Mouse (Mus musculus): ENCODE data around the gene Ssr2.

Ssr2 gene

GRCm38 (mm10) chr3:88569093-88569492 is 6.6 kb upstream of the Ssr2 start:
- TF ChIP-seq GATA4 (IDR thresholded peaks at IDR 0.05; ENCODE audit: insufficient replicate concordance, low read length), result no peak

GRCm38 (mm10) chr3:88569694-88570093 is 6.0 kb upstream of the Ssr2 start:
- no peak for TF ChIP-seq GATA4 (IDR thresholded peaks at IDR 0.05; ENCODE audit: insufficient replicate concordance, low read length)

DNA sequence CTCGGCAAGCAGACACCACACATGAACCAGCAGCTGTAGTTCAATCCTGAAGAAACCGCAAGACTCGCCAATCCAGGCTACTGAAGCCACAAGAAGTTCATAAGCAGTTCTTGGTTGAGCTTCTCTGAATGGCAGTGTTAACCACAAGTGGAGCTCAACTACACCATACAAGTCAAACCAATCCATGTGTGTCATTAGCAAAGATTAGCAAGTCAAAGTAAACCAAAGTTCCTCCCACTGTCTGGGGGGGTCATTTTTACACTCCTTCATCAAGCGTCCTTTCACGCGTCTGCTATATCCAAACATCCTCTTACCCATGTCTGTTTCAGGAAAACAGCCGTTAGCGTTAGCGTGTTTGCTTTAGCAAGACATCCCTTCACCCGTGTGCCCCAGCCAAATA is 5.3 kb upstream of the Ssr2 start:
- no peak for TF ChIP-seq GATA4 (IDR thresholded peaks at IDR 0.05; ENCODE audit: insufficient replicate concordance, low read length)

GRCm38 (mm10) chr3:88571856-88572255 is 3.8 kb upstream of the Ssr2 start:
- no peak for TF ChIP-seq GATA4 (IDR thresholded peaks at IDR 0.05; ENCODE audit: insufficient replicate concordance, low read length)

GRCm38 (mm10) chr3:88572835-88573234 is 2.8 kb upstream of the Ssr2 start:
- no peak for TF ChIP-seq GATA4 (IDR thresholded peaks at IDR 0.05; ENCODE audit: insufficient replicate concordance, low read length)

DNA sequence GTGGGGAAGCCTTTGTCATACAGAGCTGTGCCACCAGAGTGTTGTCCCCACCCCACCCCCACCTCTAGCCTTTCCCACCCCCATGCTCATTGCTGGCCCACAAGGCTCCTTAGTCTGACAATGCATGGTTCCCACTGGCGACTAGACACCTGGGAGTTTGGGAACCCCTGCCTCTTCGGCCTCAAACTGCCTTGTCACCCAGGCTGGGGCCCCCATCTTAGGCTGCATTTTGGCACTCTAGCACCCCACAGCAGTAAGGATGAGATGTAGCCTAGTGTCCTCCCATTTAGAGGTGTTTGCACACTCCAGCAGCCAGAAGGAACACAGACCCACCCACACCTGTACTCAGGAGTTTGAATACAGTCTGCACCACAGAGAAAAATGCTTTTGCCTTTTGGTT is 1.9 kb upstream of the Ssr2 start:
- TF ChIP-seq GATA4 (IDR thresholded peaks at IDR 0.05; ENCODE audit: insufficient replicate concordance, low read length), result no peak

- TF ChIP-seq GATA4 (IDR thresholded peaks at IDR 0.05; ENCODE audit: insufficient replicate concordance, low read length), result no peak
Measured at GRCm38 (mm10) chr3:88578498-88579424, 3.1 kb downstream of the Ssr2 start.

GRCm38 (mm10) chr3:88579454-88580117 is 3.9 kb downstream of the Ssr2 start:
- peak; percentile 34; the same call in 1 of the 2 replicates for TF ChIP-seq GATA4 (IDR thresholded peaks at IDR 0.05; ENCODE audit: insufficient replicate concordance, low read length)

- TF ChIP-seq GATA4 (IDR thresholded peaks at IDR 0.05; ENCODE audit: insufficient replicate concordance, low read length), result no peak
Measured at GRCm38 (mm10) chr3:88585769-88586168, 10.1 kb downstream of the Ssr2 start.

DNA sequence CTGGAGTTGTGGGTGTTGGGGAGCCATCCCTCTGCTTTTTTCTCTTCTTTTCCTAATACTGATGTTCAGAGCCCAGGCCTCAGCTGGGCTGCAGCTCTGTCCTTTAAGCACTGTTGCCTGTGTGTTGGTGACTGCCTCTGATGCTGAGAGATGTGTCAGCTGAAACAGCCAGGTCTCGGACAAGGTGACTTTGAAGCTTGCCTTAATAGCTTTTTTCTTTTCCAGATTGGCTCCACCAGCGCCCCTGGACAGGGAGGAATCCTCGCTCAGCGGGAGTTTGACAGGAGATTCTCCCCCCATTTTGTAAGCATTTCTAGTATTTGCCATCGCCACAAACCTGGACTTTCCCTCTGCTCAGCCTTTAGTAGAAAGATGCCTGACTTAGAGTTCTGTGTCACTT is 11.0 kb downstream of the Ssr2 start:
- no peak for TF ChIP-seq GATA4 (IDR thresholded peaks at IDR 0.05; ENCODE audit: insufficient replicate concordance, low read length)

- no peak for TF ChIP-seq GATA4 (IDR thresholded peaks at IDR 0.05; ENCODE audit: insufficient replicate concordance, low read length)
Measured at GRCm38 (mm10) chr3:88590246-88590645, 14.6 kb downstream of the Ssr2 start.

- TF ChIP-seq GATA4 (IDR thresholded peaks at IDR 0.05; ENCODE audit: insufficient replicate concordance, low read length), result peak; percentile 96
Measured at GRCm38 (mm10) chr3:88591044-88591443, 15.4 kb downstream of the Ssr2 start.

GRCm38 (mm10) chr3:88591950-88592731 is 16.5 kb downstream of the Ssr2 start:
- no peak for TF ChIP-seq GATA4 (IDR thresholded peaks at IDR 0.05; ENCODE audit: insufficient replicate concordance, low read length)

- no peak for TF ChIP-seq GATA4 (IDR thresholded peaks at IDR 0.05; ENCODE audit: insufficient replicate concordance, low read length)
Measured at GRCm38 (mm10) chr3:88592942-88593576, 17.4 kb downstream of the Ssr2 start.

Measured in liver, adult (tissue).